Comparison of ENCODE assay signal across 17 mouse cellular contexts in genomic region chr4:70243561-70244120, GRCm38 (mm10).
"Had no signal": no experiment of that assay in that cellular context is flagged by ENCODE, and none has a peak within 500 bp of the region (broad histone marks: within the 10 kb centered on the region; RNA-seq: fewer than 3 reads in every experiment).

No protein-coding gene starts in this region.

- ATAC-seq: liver, postnatal 0 days; midbrain, embryonic 15.5 days had no signal

- H3K27me3 ChIP-seq: limb, embryonic 12.5 days; liver, embryonic 13.5 days; lung, embryonic 15.5 days; megakaryocyte, embryonic 14.5 days; midbrain, embryonic 15.5 days; neural tube, embryonic 12.5 days had no signal

- DNase-seq: kidney, postnatal 10 days; kidney, postnatal 4 days; liver; liver, embryonic 13.5 days; liver, postnatal 0 days; lung, postnatal 14 days; right cerebral cortex, postnatal 14 days; thymus, adult 18-20 months; thymus, postnatal 14 days had no signal

- H3K9ac ChIP-seq: limb, embryonic 12.5 days; liver, embryonic 13.5 days; liver, postnatal 0 days; lung, embryonic 15.5 days; midbrain, embryonic 15.5 days; neural tube, embryonic 12.5 days had no signal

- H3K4me1 ChIP-seq: liver, embryonic 13.5 days; lung, embryonic 15.5 days; midbrain, embryonic 15.5 days; neural tube, embryonic 12.5 days had no signal

- H3K27ac ChIP-seq: layer of hippocampus, adult 2 months; limb, embryonic 12.5 days; liver, embryonic 13.5 days; lung, embryonic 15.5 days; macrophage; midbrain, embryonic 15.5 days; neural tube, embryonic 12.5 days had no signal

- H3K9me3 ChIP-seq: limb, embryonic 12.5 days; liver, embryonic 13.5 days; lung, embryonic 15.5 days; megakaryocyte, embryonic 14.5 days; midbrain, embryonic 15.5 days; neural tube, embryonic 12.5 days had no signal

- H3K4me3 ChIP-seq: layer of hippocampus, adult 2 months; limb, embryonic 12.5 days; liver, embryonic 13.5 days; lung, embryonic 15.5 days; megakaryocyte, embryonic 14.5 days; midbrain, embryonic 15.5 days; neural tube, embryonic 12.5 days had no signal

- H3K4me2 ChIP-seq: limb, embryonic 12.5 days; liver, embryonic 13.5 days; lung, embryonic 15.5 days; midbrain, embryonic 11.5 days; midbrain, embryonic 15.5 days; neural tube, embryonic 12.5 days had no signal
